13 mouse cellular contexts compared by ENCODE assay signal in the genomic region with DNA sequence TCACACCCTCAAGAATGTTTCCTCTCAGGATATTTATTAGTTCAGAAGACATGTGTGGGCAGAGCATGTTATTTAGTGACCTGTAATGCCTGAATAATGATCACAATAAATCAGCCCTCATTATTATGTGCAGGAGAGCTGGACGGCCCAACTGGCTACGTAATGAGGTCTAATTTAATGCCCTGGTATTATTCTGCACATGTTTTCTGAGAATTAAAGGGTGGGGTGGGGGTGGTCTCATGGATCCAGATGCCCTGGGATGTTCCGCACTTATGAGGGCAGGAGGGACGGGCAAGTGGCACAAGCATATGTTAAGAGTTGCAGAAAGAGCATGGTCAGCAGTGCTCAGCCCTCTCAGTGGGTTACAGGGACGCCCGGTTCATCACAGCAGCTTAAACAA.
"Had no signal": no experiment of that assay in that cellular context is flagged by ENCODE, and none has a peak within 500 bp of the region (broad histone marks: within the 10 kb centered on the region; RNA-seq: fewer than 3 reads in every experiment).

No protein-coding gene starts in this region.

- H3K27ac ChIP-seq: kidney, postnatal 0 days; limb, embryonic 15.5 days; liver, embryonic 12.5 days had no signal

- H3K4me1 ChIP-seq: liver, embryonic 12.5 days had no signal

- ATAC-seq: intestine, embryonic 16.5 days; liver, embryonic 12.5 days; midbrain, embryonic 16.5 days had no signal

- H3K9me3 ChIP-seq: limb, embryonic 15.5 days; liver, embryonic 12.5 days had no signal

- H3K36me3 ChIP-seq: limb, embryonic 15.5 days; liver, embryonic 12.5 days had no signal

- DNase-seq: kidney, adult 8-10 months; kidney, postnatal 36 days; lung, embryonic 14.5 days; lung, postnatal 10 days; lung, postnatal 4 days; thymus, adult 2 months; thymus, postnatal 25 days had no signal

- H3K9ac ChIP-seq: limb, embryonic 15.5 days; liver, embryonic 12.5 days; lung, embryonic 14.5 days had no signal

- H3K27me3 ChIP-seq: limb, embryonic 15.5 days; liver, embryonic 12.5 days had no signal

- H3K4me2 ChIP-seq: limb, embryonic 15.5 days; liver, embryonic 12.5 days; lung, embryonic 14.5 days; midbrain, embryonic 11.5 days had no signal

- H3K4me3 ChIP-seq: limb, embryonic 15.5 days; liver, embryonic 12.5 days had no signal
